Mouse (Mus musculus): ENCODE measurements around the gene Tas1r1.

- TF ChIP-seq CTCF (IDR thresholded peaks at IDR 0.05; ENCODE audit: control insufficient read depth, insufficient read depth, insufficient replicate concordance, low read depth, low read length) (no peak), POLR2A (IDR thresholded peaks at IDR 0.05; ENCODE audit: control insufficient read depth, low read depth, low read length) (no peak)
Observed at GRCm38 (mm10) chr4:152000906-152001305, 37.5 kb downstream of the Tas1r1 start.

All from testis, adult 2 months (tissue).